Mouse (Mus musculus) small intestine, adult 2 months (tissue): ENCODE measurements around the gene Phgr1.

Source experiments
- CTCF ChIP-seq: fragments of 200-500 bp; IDR thresholded peaks from 2 replicates; pipeline ENCODE4 v1.5.1; 2012; ENCODE audit warnings: low read depth, mild to moderate bottlenecking, control low read depth, inconsistent platforms, low read length, moderate library complexity, mixed read lengths; ENCODE audit not compliant: insufficient replicate concordance, insufficient read length; ENCODE audit errors: extremely low read depth
- POLR2A ChIP-seq: fragments of 200-500 bp; IDR thresholded peaks from 2 replicates; pipeline ENCODE4 v1.6.1; 2012; ENCODE audit warnings: low read depth, mild to moderate bottlenecking, control low read depth, inconsistent platforms, low read length, moderate library complexity

GRCm38 (mm10) chr2:118743261-118743943 lies 29.2 kb upstream of the Phgr1 start:
- TF ChIP-seq POLR2A (no peak), CTCF (peak; percentile 50; the same call in 1 of the 2 replicates)
